Comparison of ENCODE assay signal across 23 mouse cellular contexts in the genomic region with DNA sequence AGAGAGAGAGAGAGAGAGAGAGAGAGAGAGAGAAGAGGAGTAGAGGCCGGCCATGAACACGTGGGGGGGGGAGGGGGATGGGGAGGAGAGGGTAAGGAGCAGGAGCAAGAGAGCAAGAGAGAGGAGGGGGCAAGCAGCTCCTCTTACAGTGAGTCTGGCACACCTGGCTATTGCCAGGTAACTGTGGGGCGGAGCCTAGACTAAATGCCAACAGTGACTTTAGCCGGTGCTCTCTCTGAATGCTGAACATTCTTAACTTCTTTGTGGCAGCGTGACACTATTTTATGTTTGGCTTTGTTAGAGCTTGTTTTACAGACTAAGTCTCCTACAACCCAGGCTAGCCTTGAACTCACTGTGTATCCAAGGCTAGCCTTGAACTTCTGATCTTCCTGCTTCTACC. TPM values are rescaled to one million over a fixed set of nuclear protein-coding genes. Genes with fewer than 3 reads are reported as not detected.
"Had no signal": no experiment of that assay in that cellular context is flagged by ENCODE, and none has a peak within 500 bp of the region (broad histone marks: within the 10 kb centered on the region; RNA-seq: fewer than 3 reads in every experiment).

No protein-coding gene starts in this region.

- DNase-seq: layer of hippocampus, adult 9-11 months; layer of hippocampus, postnatal 36 days; liver, embryonic 13.5 days; right cerebral cortex, postnatal 25 days; spleen, adult 18-20 months; thymus, postnatal 25 days had no signal

- H3K36me3 ChIP-seq: lung, embryonic 15.5 days; midbrain, embryonic 12.5 days; midbrain, embryonic 15.5 days; neural tube, embryonic 12.5 days; neural tube, embryonic 15.5 days; stomach, embryonic 15.5 days had no signal

- H3K27ac ChIP-seq: kidney, postnatal 0 days; layer of hippocampus, adult 2 months; left cerebral cortex, adult 2 months; liver, embryonic 13.5 days; lung, embryonic 15.5 days; macrophage; midbrain, embryonic 12.5 days; midbrain, embryonic 15.5 days; neural tube, embryonic 12.5 days; neural tube, embryonic 15.5 days; stomach, embryonic 15.5 days had no signal

- H3K27me3 ChIP-seq: liver, embryonic 13.5 days; lung, embryonic 15.5 days; neural tube, embryonic 15.5 days; stomach, embryonic 15.5 days had no signal

- H3K4me3 ChIP-seq: layer of hippocampus, adult 2 months; left cerebral cortex, adult 2 months; liver, embryonic 13.5 days; lung, embryonic 15.5 days; midbrain, embryonic 12.5 days; midbrain, embryonic 15.5 days; neural tube, embryonic 12.5 days; neural tube, embryonic 15.5 days; stomach, embryonic 15.5 days had no signal

RNA-seq across cellular contexts. Expression of gene Ldhc, which starts 18.7 kb away (rescaled TPM):
- polyA plus RNA-seq: intestine, embryonic 14.5 days; intestine, postnatal 0 days; kidney, embryonic 14.5 days; kidney, postnatal 0 days; large intestine, adult 2 months; limb, embryonic 14.5 days; liver, adult 2 months; macrophage; neural tube, embryonic 12.5 days; thymus, postnatal 0 days had no signal
